Mouse (Mus musculus): Measurements from ENCODE around the gene Ppp4r3b. TPM values are rescaled to one million over a fixed set of nuclear protein-coding genes. Genes with fewer than 3 reads are reported as not detected.

Ppp4r3b gene
- total RNA-seq (2023) = 100 to 1,000 TPM; 132 to 134 TPM

DNA sequence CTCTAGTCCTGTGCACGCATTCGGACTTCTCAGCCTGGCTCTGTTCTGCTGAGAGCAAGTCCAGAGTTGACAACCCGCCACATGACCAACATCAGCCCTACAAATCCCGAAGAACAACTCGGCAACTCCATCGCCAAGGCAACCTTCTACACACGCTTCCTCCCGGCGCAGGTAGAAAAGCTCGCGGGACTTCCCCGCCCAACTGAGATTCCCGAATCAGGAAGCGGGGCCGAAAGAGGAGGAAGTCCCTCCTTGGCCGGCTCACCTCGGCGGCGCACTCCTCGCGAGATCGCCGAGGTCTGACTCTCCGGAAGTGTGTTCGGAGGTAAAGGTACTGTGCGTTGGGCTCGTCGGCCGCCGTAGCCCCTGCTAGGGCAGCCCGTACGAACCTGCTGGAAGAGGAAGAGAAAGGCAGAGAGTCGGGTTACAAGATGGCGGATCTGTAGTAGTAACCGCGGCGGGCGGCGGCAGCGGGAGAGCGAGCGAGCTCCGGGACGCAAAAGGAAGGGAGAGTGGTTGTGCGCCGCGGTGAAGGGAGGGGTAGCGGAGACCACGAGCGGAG lies at the start of gene Ppp4r3b:
Gene Ppp4r3b (plus strand): TSS at position 328 of the 562 bp plus-strand sequence.

DNA sequence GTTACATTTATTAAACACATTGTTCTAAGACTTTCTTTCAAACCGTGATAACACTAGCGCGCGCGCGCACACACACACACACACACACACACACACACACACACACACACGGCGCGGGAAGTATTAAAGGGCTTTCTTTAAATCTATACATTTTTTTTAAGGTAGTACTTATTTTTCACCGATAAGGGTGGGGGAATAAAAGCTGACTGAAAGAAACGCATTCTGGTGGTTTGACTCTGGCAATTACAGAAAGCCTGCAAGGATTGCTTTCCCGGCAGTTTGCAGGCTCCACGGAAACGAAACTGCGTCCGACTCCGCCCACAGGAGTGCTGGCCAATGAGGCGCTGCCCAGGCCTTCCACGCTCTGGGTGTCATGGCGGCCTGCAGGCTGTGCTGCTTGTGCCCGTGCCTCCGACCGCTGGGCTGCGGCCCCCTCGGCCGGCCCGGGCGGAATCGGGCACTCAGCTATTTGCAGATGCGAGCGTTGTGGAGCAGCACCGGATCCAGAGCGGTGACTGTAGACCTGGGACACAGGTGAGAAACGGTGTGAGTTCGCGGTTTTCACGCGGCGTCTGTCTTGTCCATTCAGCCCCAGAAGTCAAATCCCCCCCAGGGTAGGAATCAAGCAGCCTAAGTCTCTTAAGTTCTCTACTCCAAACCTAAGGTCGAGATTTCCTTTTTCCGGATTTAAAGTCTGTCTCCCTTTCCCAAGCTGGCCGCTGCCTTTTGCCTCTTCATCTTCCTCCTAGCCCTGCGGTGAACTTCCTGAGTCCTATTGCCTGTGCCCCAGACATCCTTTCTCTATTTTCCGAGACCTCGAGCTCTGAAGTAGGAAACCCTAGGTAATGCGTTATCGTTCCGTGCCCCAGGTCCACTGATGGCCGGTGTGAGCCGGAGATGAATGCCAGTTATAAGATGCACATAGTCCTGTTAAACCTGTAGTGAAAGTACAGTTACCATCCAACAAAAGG lies 42.0 kb upstream of the Ppp4r3b start, which contains the start of gene Pnpt1:
Gene Pnpt1 (plus strand): TSS at position 360 of the 971 bp plus-strand sequence.

GRCm38 (mm10) chr11:29246883-29247650 lies 74.4 kb downstream of the Ppp4r3b start, which contains the start of gene Cfap36:
Cfap36 (minus strand) TSS chr11:29247409.

Other genes with a start within 250 kb of the Ppp4r3b start
- gene Pnpt1, start 42.1 kb upstream of the Ppp4r3b start, total RNA-seq (2023) = 10 to 100 TPM; 30.1 to 42.8 TPM
- 10 to 100 TPM; 18.9 to 25.5 TPM for gene Cfap36, start 74.5 kb downstream of the Ppp4r3b start, total RNA-seq (2023)
- gene Ccdc88a, start 200.8 kb downstream of the Ppp4r3b start, total RNA-seq (2023) = 1 to 10 TPM; 3.5 to 5.0 TPM